In genomic region chr17:70817862-70818451, GRCm38 (mm10) we compare ENCODE assay signal across 8 mouse cellular contexts. TPM values are rescaled to one million over a fixed set of nuclear protein-coding genes. Genes with fewer than 3 reads are reported as not detected.
A peak's percentile ranks its signal among the peaks of the same experiment; 100 is the strongest.
DNase-seq lines count a peak whose midpoint lies in the region; ATAC-seq and TF ChIP-seq lines count a peak whose summit lies in the region.

No protein-coding gene starts in this region.

- peak overlapping the region; percentile 47 for H3K9ac ChIP-seq in intestine, embryonic 14.5 days (ENCODE audit: low read length)

- 3% methylated on average over 50 of the region's 51 CpGs for WGBS in thymus, adult 2 months
- WGBS in intestine, embryonic 14.5 days: 3% methylated on average over 51 of the region's 51 CpGs

- no peaks in the 10 kb centered on the region for H3K9me3 ChIP-seq in intestine, embryonic 14.5 days (ENCODE audit: control insufficient read depth, low read length)

- 0 out of 2 replicates have a peak, but pooled peaks cover 2% of the 10 kb centered on the region for H3K4me1 ChIP-seq in thymus, adult 2 months (replicated peaks; ENCODE audit: control insufficient read depth, insufficient read depth, low read length)
- no peaks in the 10 kb centered on the region; the same call in 1 of the 2 replicates for H3K4me1 ChIP-seq in embryonic fibroblast, embryonic 13.5 days (ENCODE audit: control insufficient read depth, insufficient read depth, low read length)
- no peaks in the 10 kb centered on the region; the same call in 1 of the 2 replicates for H3K4me1 ChIP-seq in intestine, embryonic 14.5 days (replicated peaks; ENCODE audit: control insufficient read depth, insufficient read depth, low read length)

- TF ChIP-seq POLR2A in thymus, adult 2 months (IDR thresholded peaks at IDR 0.05; ENCODE audit: control insufficient read depth, extremely low read depth, insufficient read depth, low read length, poor library complexity): no peak
- no peak for TF ChIP-seq POLR2A in embryonic fibroblast, embryonic 13.5 days (IDR thresholded peaks at IDR 0.05; ENCODE audit: low read depth, low read length)

- H3K36me3 ChIP-seq in thymus, adult 2 months (ENCODE audit: control insufficient read depth, insufficient read depth, low read length): no peaks in the 10 kb centered on the region
- no peaks in the 10 kb centered on the region for H3K36me3 ChIP-seq in intestine, embryonic 14.5 days (ENCODE audit: control insufficient read depth, insufficient read depth, low read length)

- ATAC-seq in intestine, embryonic 14.5 days (replicated peaks; ENCODE audit: low FRiP score, low TSS enrichment, low read depth): peak; percentile 74; the same call in 1 of the 2 replicates
- peak; percentile 57 for ATAC-seq in megakaryocyte progenitor cell, adult 5-6 weeks (replicated peaks; ENCODE audit: poor library complexity)
- ATAC-seq in megakaryocyte-erythroid progenitor cell, adult 5-6 weeks (replicated peaks; ENCODE audit: low FRiP score, low TSS enrichment, poor library complexity, severe bottlenecking): no peak

- no peak for TF ChIP-seq CTCF in thymus, adult 2 months (IDR thresholded peaks at IDR 0.05; ENCODE audit: borderline replicate concordance, control insufficient read depth, extremely low read depth, insufficient read depth, low read length, poor library complexity)
- no peak for TF ChIP-seq CTCF in embryonic fibroblast, embryonic 13.5 days (IDR thresholded peaks at IDR 0.05; ENCODE audit: borderline replicate concordance, insufficient read depth, low read length)

- peak overlapping the region; percentile 92 for H3K4me2 ChIP-seq in intestine, embryonic 14.5 days (ENCODE audit: low read length)

- DNase-seq in thymus, adult 2 months: no peak
- DNase-seq in thymus, adult 18-20 months: no peak
- DNase-seq in intestine, embryonic 14.5 days (ENCODE audit: low spot score): peak; percentile 75
- no peak for DNase-seq in layer of hippocampus, adult 9-11 months
- no peak for DNase-seq in T-cell, adult 2 months (ENCODE audit: low spot score)

- H3K4me3 ChIP-seq in thymus, adult 2 months (ENCODE audit: control insufficient read depth, insufficient read depth, low read length): peak overlapping the region; percentile 7; the same call in 1 of the 2 replicates
- H3K4me3 ChIP-seq in embryonic fibroblast, embryonic 13.5 days (ENCODE audit: insufficient read depth, low read length): peak overlapping the region; percentile 5
- peak overlapping the region; percentile 51 for H3K4me3 ChIP-seq in intestine, embryonic 14.5 days (ENCODE audit: low read depth, low read length)

- H3K27ac ChIP-seq in thymus, adult 2 months (ENCODE audit: control insufficient read depth, insufficient read depth, low read length): no peak overlapping the region
- H3K27ac ChIP-seq in embryonic fibroblast, embryonic 13.5 days (ENCODE audit: insufficient read depth, low read length): no peak overlapping the region
- H3K27ac ChIP-seq in intestine, embryonic 14.5 days (ENCODE audit: low read depth): no peak overlapping the region

- H3K27me3 ChIP-seq in thymus, adult 2 months (ENCODE audit: control insufficient read depth, insufficient read depth, low read length): peaks cover 11% of the 10 kb centered on the region; the same call in 1 of the 2 replicates
- H3K27me3 ChIP-seq in intestine, embryonic 14.5 days (replicated peaks; ENCODE audit: control insufficient read depth, insufficient read depth, low read length): peaks cover 23% of the 10 kb centered on the region

RNA-seq across cellular contexts. Expression of gene Tgif1, which starts 35.4 kb away (rescaled TPM):
- 44.6 and 45.2 TPM in 2 replicates for polyA plus RNA-seq in thymus, adult 2 months (2012; rRNA removed)
- polyA plus RNA-seq in embryonic fibroblast, embryonic 13.5 days (2011; ENCODE audit: insufficient read length, low read depth, missing spikeins): 95.7 and 100 TPM in 2 replicates
- polyA plus RNA-seq in intestine, embryonic 14.5 days (2014; fragmentation: Nextera tagmentation; extraction: Ambion mirVana): 56.1 and 58.4 TPM in 2 replicates
- 77.5 and 85.6 TPM in 2 replicates for total RNA-seq in megakaryocyte progenitor cell, adult 5-6 weeks (2015)
- total RNA-seq in megakaryocyte progenitor cell, adult 5-6 weeks (2017): 47.0 and 53.9 TPM in 2 replicates
- 43.6 and 50.7 TPM in 2 replicates for total RNA-seq in megakaryocyte-erythroid progenitor cell, adult 5-6 weeks (2014; fragmentation: Nextera tagmentation)
- 25.0 and 30.1 TPM in 2 replicates for total RNA-seq in megakaryocyte-erythroid progenitor cell, adult 5-6 weeks (2017)
